Comparison of ENCODE assay signal across 8 mouse cellular contexts in the genomic region with DNA sequence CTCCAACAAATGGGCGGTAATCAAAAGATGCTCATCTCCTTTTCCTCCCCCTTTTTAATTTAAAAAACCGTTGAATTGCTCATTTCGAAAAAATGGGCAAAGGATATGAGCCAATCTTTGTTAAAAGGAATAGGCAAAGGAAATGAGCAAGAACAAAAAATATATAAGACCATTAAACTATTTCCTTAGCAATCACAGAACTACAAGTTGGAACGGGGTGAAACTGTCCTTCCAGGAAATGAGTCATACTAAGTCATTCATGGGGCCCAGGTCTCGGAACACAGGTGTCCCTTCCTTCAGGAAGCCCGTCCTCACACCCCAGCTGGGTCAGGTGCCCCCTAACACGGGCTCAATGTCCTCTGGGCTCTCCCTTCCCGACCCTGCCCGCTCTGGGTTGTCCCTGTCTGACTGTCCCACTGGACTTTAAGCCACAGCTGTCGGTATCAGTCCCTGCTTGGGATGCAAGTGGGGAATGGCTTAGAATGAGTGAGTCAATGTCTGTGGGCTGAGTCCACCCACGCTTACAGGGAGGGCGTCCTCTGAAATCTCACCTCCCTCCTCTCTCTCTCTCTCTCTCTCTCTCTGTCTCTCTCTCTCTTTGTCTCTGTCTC. TPM values are rescaled to one million over a fixed set of nuclear protein-coding genes. Genes with fewer than 3 reads are reported as not detected.
DNase-seq lines count a peak whose midpoint lies in the region; ATAC-seq lines count a peak whose summit lies in the region.

A gene (plus strand): TSS at position 542 of the 611 bp plus-strand sequence.

- ATAC-seq in forebrain, embryonic 16.5 days = no peak; the same call in 1 of the 2 replicates
- 0 out of 2 replicates have a peak, but pooled peaks have one; percentile 3 for ATAC-seq in hindbrain, embryonic 11.5 days (ENCODE audit: low FRiP score)
- no peak for ATAC-seq in liver, embryonic 12.5 days
- ATAC-seq in stomach, embryonic 16.5 days (ENCODE audit: insufficient read depth, low FRiP score) = no peak

- H3K36me3 ChIP-seq in forebrain, embryonic 16.5 days (ENCODE audit: control insufficient read depth, insufficient read depth) = peaks cover 6% of the 10 kb centered on the region; the same call in 1 of the 2 replicates
- H3K36me3 ChIP-seq in hindbrain, embryonic 11.5 days (ENCODE audit: control insufficient read depth, insufficient read depth, low read length) = no peaks in the 10 kb centered on the region
- peaks cover 11% of the 10 kb centered on the region for H3K36me3 ChIP-seq in liver, embryonic 12.5 days
- H3K36me3 ChIP-seq in stomach, embryonic 16.5 days (ENCODE audit: control insufficient read depth, insufficient read depth, low read length) = 0 out of 2 replicates have a peak, but pooled peaks cover 4% of the 10 kb centered on the region

- H3K27ac ChIP-seq in forebrain, embryonic 16.5 days (ENCODE audit: low read length) = peak within 1 kb of the TSS; percentile 89
- H3K27ac ChIP-seq in hindbrain, embryonic 11.5 days (ENCODE audit: low read depth, low read length) = peak within 1 kb of the TSS; percentile 48; the same call in 1 of the 2 replicates
- H3K27ac ChIP-seq in liver, embryonic 12.5 days = peak within 1 kb of the TSS; percentile 45; the same call in 1 of the 2 replicates
- peak within 1 kb of the TSS; percentile 92 for H3K27ac ChIP-seq in stomach, embryonic 16.5 days (ENCODE audit: low read length)

- peak within 1 kb of the TSS; percentile 69 for H3K9ac ChIP-seq in forebrain, embryonic 16.5 days (replicated peaks; ENCODE audit: low read depth, low read length)
- peak within 1 kb of the TSS; percentile 64 for H3K9ac ChIP-seq in hindbrain, embryonic 11.5 days (ENCODE audit: low read depth, low read length)
- peak within 1 kb of the TSS; percentile 69 for H3K9ac ChIP-seq in liver, embryonic 12.5 days
- peak within 1 kb of the TSS; percentile 87 for H3K9ac ChIP-seq in stomach, embryonic 16.5 days (ENCODE audit: low read length)

- 21% methylated on average over 12 of the region's 12 CpGs for WGBS in forebrain, embryonic 16.5 days
- WGBS in hindbrain, embryonic 11.5 days = 28% methylated on average over 12 of the region's 12 CpGs
- WGBS in liver, embryonic 12.5 days (ENCODE audit: insufficient replicate concordance) = 16% methylated on average over 12 of the region's 12 CpGs
- 20% methylated on average over 12 of the region's 12 CpGs for WGBS in stomach, embryonic 16.5 days

- H3K4me1 ChIP-seq in forebrain, embryonic 16.5 days (replicated peaks; ENCODE audit: control insufficient read depth, insufficient read depth, low read length) = peaks cover 29% of the 10 kb centered on the region
- H3K4me1 ChIP-seq in hindbrain, embryonic 11.5 days (replicated peaks; ENCODE audit: control insufficient read depth, insufficient read depth, low read length) = 0 out of 2 replicates have a peak, but pooled peaks cover 5% of the 10 kb centered on the region
- peaks cover 43% of the 10 kb centered on the region for H3K4me1 ChIP-seq in liver, embryonic 12.5 days
- H3K4me1 ChIP-seq in stomach, embryonic 16.5 days (ENCODE audit: control insufficient read depth, insufficient read depth, low read length) = peaks cover 21% of the 10 kb centered on the region

- H3K9me3 ChIP-seq in forebrain, embryonic 16.5 days (ENCODE audit: control insufficient read depth, low read length) = no peaks in the 10 kb centered on the region
- H3K9me3 ChIP-seq in hindbrain, embryonic 11.5 days (ENCODE audit: control insufficient read depth, low read length) = no peaks in the 10 kb centered on the region
- H3K9me3 ChIP-seq in liver, embryonic 12.5 days (replicated peaks) = no peaks in the 10 kb centered on the region
- H3K9me3 ChIP-seq in stomach, embryonic 16.5 days (replicated peaks; ENCODE audit: control insufficient read depth, low read length) = no peaks in the 10 kb centered on the region

- no peaks in the 10 kb centered on the region; the same call in 1 of the 2 replicates for H3K27me3 ChIP-seq in forebrain, embryonic 16.5 days (replicated peaks; ENCODE audit: control insufficient read depth, insufficient read depth, low read length)
- H3K27me3 ChIP-seq in hindbrain, embryonic 11.5 days (ENCODE audit: control insufficient read depth, insufficient read depth, low read length) = peaks cover 12% of the 10 kb centered on the region
- peaks cover 52% of the 10 kb centered on the region for H3K27me3 ChIP-seq in liver, embryonic 12.5 days (replicated peaks)
- 0 out of 2 replicates have a peak, but pooled peaks cover 5% of the 10 kb centered on the region for H3K27me3 ChIP-seq in stomach, embryonic 16.5 days (ENCODE audit: control insufficient read depth, insufficient read depth, low read length)

- peak within 1 kb of the TSS; percentile 59 for H3K4me3 ChIP-seq in forebrain, embryonic 16.5 days (replicated peaks; ENCODE audit: low read length)
- peak within 1 kb of the TSS; percentile 55 for H3K4me3 ChIP-seq in hindbrain, embryonic 11.5 days (ENCODE audit: low read depth, low read length)
- H3K4me3 ChIP-seq in liver, embryonic 12.5 days = peak within 1 kb of the TSS; percentile 67
- peak within 1 kb of the TSS; percentile 88 for H3K4me3 ChIP-seq in stomach, embryonic 16.5 days (replicated peaks; ENCODE audit: low read length)

- DNase-seq in left cerebral cortex, adult 18-20 months (ENCODE audit: low spot score in 2 of 2) = peak in 1 of 2 experiments; percentile 43
- DNase-seq in left cerebral cortex, adult 11 months (ENCODE audit: low spot score) = no peak
- DNase-seq in adrenal gland, adult 2 months = no peak
- peak; percentile 31 for DNase-seq in hindbrain, embryonic 11.5 days (ENCODE audit: low spot score)
- no peak for DNase-seq in urinary bladder, postnatal 4 days (ENCODE audit: low spot score in 2 of 2)

- H3K4me2 ChIP-seq in forebrain, embryonic 16.5 days (ENCODE audit: low read length) = peak within 1 kb of the TSS; percentile 81
- peak within 1 kb of the TSS; percentile 85 for H3K4me2 ChIP-seq in hindbrain, embryonic 11.5 days (replicated peaks; ENCODE audit: low read depth, low read length)
- H3K4me2 ChIP-seq in liver, embryonic 12.5 days = peak within 1 kb of the TSS; percentile 85
- H3K4me2 ChIP-seq in stomach, embryonic 16.5 days (ENCODE audit: low read depth, low read length) = peak within 1 kb of the TSS; percentile 90

RNA-seq across cellular contexts. Expression of the gene that starts here (rescaled TPM):
- total RNA-seq in left cerebral cortex, adult 18-20 months (2021) = 10 to 100 TPM; 39.1 to 45.2 TPM
- total RNA-seq in adrenal gland, adult 2 months (2021) = 10 to 100 TPM; 36.5 to 40.8 TPM
- 36.3 and 37.8 TPM in 2 replicates for polyA plus RNA-seq in adrenal gland, adult 2 months (2012; rRNA removed)
- 79.3 and 85.9 TPM in 2 replicates for polyA plus RNA-seq in forebrain, embryonic 16.5 days (2015; fragmentation: Nextera tagmentation; extraction: Ambion mirVana)
- polyA plus RNA-seq in hindbrain, embryonic 11.5 days (2014; fragmentation: Nextera tagmentation; extraction: Ambion mirVana) = 108 and 112 TPM in 2 replicates
- polyA plus RNA-seq in liver, embryonic 12.5 days (2016; fragmentation: Nextera tagmentation; extraction: Ambion mirVana) = 25.8 and 31.5 TPM in 2 replicates
- 61.4 and 66.5 TPM in 2 replicates for polyA plus RNA-seq in stomach, embryonic 16.5 days (2015; fragmentation: Nextera tagmentation; extraction: Ambion mirVana)
